Mouse (Mus musculus) layer of hippocampus, adult 2 months (tissue): ENCODE measurements at regions not wholly inside any gene's neighbourhood (a gene's known extent, or its start where the extent isn't known, plus 50 kb on each side); places are given as distances from the start of the nearest gene placed in this dataset.
"Not testable (repeated sequence)": the region's sequence is repeated elsewhere in the genome, so short reads cannot be mapped to it uniquely, and the experiment has no call there.

ENCODE experiments used
- DNase-seq, 2 experiments: peaks; one replicate each; pipeline ENCODE4 v3.0.0; 2022; ENCODE audit warnings: low spot score in 2 of 2
- H3K27ac ChIP-seq: fragments of 200-600 bp; 2 replicates; pipeline ENCODE4 v1.8.1; 2022
- H3K4me3 ChIP-seq: fragments of 200-600 bp; 2 replicates; pipeline ENCODE4 v1.8.1; 2022; ENCODE audit warnings: mild to moderate bottlenecking
- CTCF ChIP-seq: fragments of 200-600 bp; conservative IDR thresholded peaks from 2 replicates; pipeline ENCODE4 v1.8.1; 2022; ENCODE audit warnings: antibody characterized with exemption, mild to moderate bottlenecking, moderate library complexity

- no peak for DNase-seq
- Histone ChIP-seq H3K4me3 (no peak overlapping the region), H3K27ac (no peak overlapping the region)
- no peak for TF ChIP-seq CTCF
Observed at GRCm38 (mm10) chr13:88459474-88460173, 361.6 kb upstream of the Edil3 start.

GRCm38 (mm10) chr13:88490104-88490503 lies 331.2 kb upstream of the Edil3 start:
- DNase-seq = no peak
- TF ChIP-seq CTCF = no peak
- Histone ChIP-seq H3K4me3 (no peak overlapping the region), H3K27ac (no peak overlapping the region)

GRCm38 (mm10) chr13:88510850-88511554 lies 310.3 kb upstream of the Edil3 start:
- H3K4me3 ChIP-seq = no peak overlapping the region
- no peak overlapping the region for H3K27ac ChIP-seq
- DNase-seq = no peak
- TF ChIP-seq CTCF = no peak

GRCm38 (mm10) chr13:88534796-88535195 lies 286.5 kb upstream of the Edil3 start:
- Histone ChIP-seq H3K4me3 (no peak overlapping the region), H3K27ac (no peak overlapping the region)
- DNase-seq = no peak
- no peak for TF ChIP-seq CTCF

- H3K27ac ChIP-seq = no peak overlapping the region
- H3K4me3 ChIP-seq = no peak overlapping the region
- peak; percentile 63 to 67 for DNase-seq
- no peak for TF ChIP-seq CTCF
Observed at GRCm38 (mm10) chr13:88554504-88554903, 266.8 kb upstream of the Edil3 start.

GRCm38 (mm10) chr13:88564978-88565377 lies 256.3 kb upstream of the Edil3 start:
- no peak for DNase-seq
- H3K4me3 ChIP-seq = no peak overlapping the region
- TF ChIP-seq CTCF = no peak
- no peak overlapping the region for H3K27ac ChIP-seq

- TF ChIP-seq CTCF = no peak
- H3K4me3 ChIP-seq = no peak overlapping the region
- no peak for DNase-seq
- H3K27ac ChIP-seq = no peak overlapping the region
Observed at GRCm38 (mm10) chr13:88602244-88602643, 219.0 kb upstream of the Edil3 start.

- no peak for DNase-seq
- no peak overlapping the region for H3K27ac ChIP-seq
- TF ChIP-seq CTCF = no peak
- no peak overlapping the region for H3K4me3 ChIP-seq
Observed at GRCm38 (mm10) chr13:88610610-88611009, 210.7 kb upstream of the Edil3 start.

- TF ChIP-seq CTCF = no peak
- H3K27ac ChIP-seq = no peak overlapping the region
- H3K4me3 ChIP-seq = no peak overlapping the region
- no peak for DNase-seq
Observed at GRCm38 (mm10) chr13:88613231-88613630, 208.0 kb upstream of the Edil3 start.

- no peak overlapping the region for H3K4me3 ChIP-seq
- no peak overlapping the region for H3K27ac ChIP-seq
- TF ChIP-seq CTCF = no peak
- no peak for DNase-seq
Observed at GRCm38 (mm10) chr13:88650135-88650534, 171.1 kb upstream of the Edil3 start.

- H3K4me3 ChIP-seq = no peak overlapping the region
- no peak for TF ChIP-seq CTCF
- no peak for DNase-seq
- no peak overlapping the region for H3K27ac ChIP-seq
Observed at GRCm38 (mm10) chr13:88651036-88651435, 170.2 kb upstream of the Edil3 start.

GRCm38 (mm10) chr13:88655030-88655429 lies 166.2 kb upstream of the Edil3 start:
- DNase-seq = no peak
- Histone ChIP-seq H3K4me3 (no peak overlapping the region), H3K27ac (no peak overlapping the region)
- no peak for TF ChIP-seq CTCF

- no peak for TF ChIP-seq CTCF
- DNase-seq = no peak
- Histone ChIP-seq H3K4me3 (no peak overlapping the region), H3K27ac (no peak overlapping the region)
Observed at GRCm38 (mm10) chr13:88675835-88676234, 145.4 kb upstream of the Edil3 start.

GRCm38 (mm10) chr13:88704526-88704925 lies 116.7 kb upstream of the Edil3 start:
- no peak overlapping the region for H3K27ac ChIP-seq
- TF ChIP-seq CTCF = no peak
- no peak overlapping the region for H3K4me3 ChIP-seq
- DNase-seq = no peak

GRCm38 (mm10) chr13:88729626-88730025 lies 91.6 kb upstream of the Edil3 start:
- not testable (repeated sequence) for H3K4me3 ChIP-seq, DNase-seq, H3K27ac ChIP-seq
